Mouse (Mus musculus) midbrain, embryonic 16.5 days (tissue): ENCODE results near the gene Retreg3. TPM values are rescaled to one million over a fixed set of nuclear protein-coding genes. Genes with fewer than 3 reads are reported as not detected.

Source experiments
- ATAC-seq: fragments of 200-750 bp; cut with Nextera tagmentation; 2 replicates; pipeline ENCODE4 v1.8.0; 2017; ENCODE audit warnings: moderate TSS enrichment
- H3K27ac ChIP-seq: fragments of 300-500 bp; sonication (generic); 2 replicates; pipeline ENCODE4 v1.5.1; 2014; ENCODE audit warnings: mild to moderate bottlenecking, low read length, mixed read lengths
- H3K27me3 ChIP-seq: fragments of 300-500 bp; sonication (generic); 2 replicates; pipeline ENCODE4 v1.6.1; 2014; ENCODE audit warnings: low read depth, low read length, mixed read lengths; ENCODE audit not compliant: control insufficient read depth, insufficient read depth
- H3K36me3 ChIP-seq: fragments of 300-500 bp; sonication (generic); 2 replicates; pipeline ENCODE4 v1.6.1; 2014; ENCODE audit warnings: mild to moderate bottlenecking, low read length, moderate library complexity, mixed read lengths; ENCODE audit not compliant: control insufficient read depth, insufficient read depth
- H3K4me1 ChIP-seq: fragments of 300-500 bp; sonication (generic); 2 replicates; pipeline ENCODE4 v1.6.1; 2014; ENCODE audit warnings: mild to moderate bottlenecking, low read length, mixed read lengths; ENCODE audit not compliant: control insufficient read depth, insufficient read depth
- H3K4me2 ChIP-seq: fragments of 300-500 bp; sonication (generic); 2 replicates; pipeline ENCODE4 v1.6.1; 2014; ENCODE audit warnings: mild to moderate bottlenecking, low read length, mixed read lengths
- H3K4me3 ChIP-seq: fragments of 300-500 bp; sonication (generic); 2 replicates; pipeline ENCODE4 v1.5.1; 2014; ENCODE audit warnings: low read depth, mild to moderate bottlenecking, low read length, moderate library complexity, mixed read lengths
- H3K9ac ChIP-seq: fragments of 300-500 bp; sonication (generic); 2 replicates; pipeline ENCODE4 v1.6.1; 2014; ENCODE audit warnings: low read depth, low read length, mixed read lengths
- H3K9me3 ChIP-seq: fragments of 300-500 bp; sonication (generic); replicated peaks from 2 replicates; pipeline ENCODE4 v1.6.1; 2014; ENCODE audit warnings: mild to moderate bottlenecking, low read length, mixed read lengths; ENCODE audit not compliant: control insufficient read depth, poor library complexity, severe bottlenecking
- WGBS: fragments of 180-500 bp; shearing (Covaris S2); extraction: QIAGEN DNeasy Blood & Tissue Kit; methylation state at CpG from one replicate; pipeline ENCODE4 v1.1.7; 2014; 5-methylcytosine and 5-hydroxymethylcytosine counted together
- polyA plus RNA-seq: library from polyadenylated mRNA; unstranded; fragments of >200 nt; fragmentation: Nextera tagmentation; extraction: Ambion mirVana; gene quantifications from 2 replicates; pipeline ENCODE4 v1.2.1, GENCODE M21; 2015

Retreg3 gene
- polyA plus RNA-seq, 1 experiment from 2014 or later: 25.4 TPM

DNA sequence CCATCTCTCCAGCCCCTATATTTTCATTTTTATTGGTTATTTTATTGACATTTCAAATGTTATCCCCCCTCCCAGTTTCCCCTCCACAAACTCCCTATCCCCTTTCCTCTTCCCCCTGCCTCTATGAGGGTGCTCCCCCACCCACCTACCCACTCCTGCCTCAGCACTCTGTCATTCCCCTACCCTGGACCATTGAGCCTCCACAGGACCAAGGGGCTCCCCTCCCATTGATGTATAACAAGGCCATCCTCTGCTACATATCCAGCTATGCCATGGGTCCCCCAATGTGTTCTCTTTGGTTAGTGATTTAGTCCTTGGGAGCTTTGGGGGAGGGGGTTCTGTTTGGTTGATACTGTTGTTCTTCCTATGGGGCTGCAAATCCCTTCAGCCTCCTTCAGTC, 35.0 kb upstream of the Retreg3 start:
- no peaks in the 10 kb centered on the region for H3K9me3 ChIP-seq
- no peak overlapping the region for H3K27ac ChIP-seq
- no peak overlapping the region for H3K4me3 ChIP-seq
- peaks cover 3% of the 10 kb centered on the region for H3K36me3 ChIP-seq
- H3K9ac ChIP-seq: no peak overlapping the region
- H3K4me1 ChIP-seq: peaks cover 15% of the 10 kb centered on the region
- no peak overlapping the region for H3K4me2 ChIP-seq
- no peak for ATAC-seq
- H3K27me3 ChIP-seq: no peaks in the 10 kb centered on the region; the same call in 1 of the 2 replicates

DNA sequence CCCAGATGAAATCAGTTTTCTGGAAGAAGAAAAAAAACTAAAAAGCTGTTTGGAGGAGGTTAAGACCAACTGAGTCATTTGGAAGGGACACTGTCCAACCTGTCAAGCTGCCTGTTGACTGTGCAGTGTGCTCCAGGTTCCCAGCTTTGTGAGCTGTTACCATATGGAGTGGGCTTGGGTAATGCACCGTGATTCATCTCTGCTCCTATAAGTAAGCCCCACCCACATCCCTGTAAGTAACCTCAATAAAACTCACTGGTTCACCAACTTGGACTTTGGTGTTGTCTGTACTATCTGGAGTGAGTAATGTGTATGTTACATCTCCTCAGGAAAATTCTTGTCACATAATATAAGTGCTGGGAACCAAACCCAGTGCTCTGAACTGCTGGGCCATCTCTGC, 33.1 kb upstream of the Retreg3 start:
- no peak overlapping the region for H3K4me3 ChIP-seq
- no peaks in the 10 kb centered on the region for H3K27me3 ChIP-seq
- 60% methylated on average over 1 of the region's 1 CpGs for WGBS
- H3K36me3 ChIP-seq: no peaks in the 10 kb centered on the region
- H3K9ac ChIP-seq: no peak overlapping the region
- H3K27ac ChIP-seq: no peak overlapping the region
- no peak for ATAC-seq
- peaks cover 15% of the 10 kb centered on the region for H3K4me1 ChIP-seq
- H3K4me2 ChIP-seq: no peak overlapping the region
- no peaks in the 10 kb centered on the region for H3K9me3 ChIP-seq

DNA sequence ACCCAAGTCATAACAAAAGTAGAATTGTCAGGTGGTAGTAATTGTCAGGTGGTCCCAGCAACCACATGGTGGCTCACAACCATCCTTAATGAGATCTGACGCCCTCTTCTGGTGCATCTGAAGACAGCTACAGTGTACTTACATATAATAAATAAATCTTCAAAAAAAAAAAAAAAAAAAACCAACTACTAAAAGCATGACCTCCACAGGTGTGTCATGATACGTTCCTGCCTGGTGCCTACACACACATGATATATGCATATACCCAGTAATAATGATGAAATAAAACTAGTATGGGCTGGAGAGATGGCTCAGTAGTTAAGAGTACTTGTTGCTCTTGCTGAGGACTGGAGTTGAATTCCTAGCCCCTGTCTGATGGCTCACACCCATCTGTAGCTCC, 31.4 kb upstream of the Retreg3 start:
- Histone ChIP-seq H3K27ac (no peak overlapping the region), H3K4me2 (no peak overlapping the region), H3K36me3 (no peaks in the 10 kb centered on the region), H3K4me3 (no peak overlapping the region), H3K9ac (no peak overlapping the region), H3K9me3 (no peaks in the 10 kb centered on the region), H3K27me3 (no peaks in the 10 kb centered on the region), H3K4me1 (peaks cover 15% of the 10 kb centered on the region)
- no peak for ATAC-seq
- 57% methylated on average over 2 of the region's 2 CpGs for WGBS

DNA sequence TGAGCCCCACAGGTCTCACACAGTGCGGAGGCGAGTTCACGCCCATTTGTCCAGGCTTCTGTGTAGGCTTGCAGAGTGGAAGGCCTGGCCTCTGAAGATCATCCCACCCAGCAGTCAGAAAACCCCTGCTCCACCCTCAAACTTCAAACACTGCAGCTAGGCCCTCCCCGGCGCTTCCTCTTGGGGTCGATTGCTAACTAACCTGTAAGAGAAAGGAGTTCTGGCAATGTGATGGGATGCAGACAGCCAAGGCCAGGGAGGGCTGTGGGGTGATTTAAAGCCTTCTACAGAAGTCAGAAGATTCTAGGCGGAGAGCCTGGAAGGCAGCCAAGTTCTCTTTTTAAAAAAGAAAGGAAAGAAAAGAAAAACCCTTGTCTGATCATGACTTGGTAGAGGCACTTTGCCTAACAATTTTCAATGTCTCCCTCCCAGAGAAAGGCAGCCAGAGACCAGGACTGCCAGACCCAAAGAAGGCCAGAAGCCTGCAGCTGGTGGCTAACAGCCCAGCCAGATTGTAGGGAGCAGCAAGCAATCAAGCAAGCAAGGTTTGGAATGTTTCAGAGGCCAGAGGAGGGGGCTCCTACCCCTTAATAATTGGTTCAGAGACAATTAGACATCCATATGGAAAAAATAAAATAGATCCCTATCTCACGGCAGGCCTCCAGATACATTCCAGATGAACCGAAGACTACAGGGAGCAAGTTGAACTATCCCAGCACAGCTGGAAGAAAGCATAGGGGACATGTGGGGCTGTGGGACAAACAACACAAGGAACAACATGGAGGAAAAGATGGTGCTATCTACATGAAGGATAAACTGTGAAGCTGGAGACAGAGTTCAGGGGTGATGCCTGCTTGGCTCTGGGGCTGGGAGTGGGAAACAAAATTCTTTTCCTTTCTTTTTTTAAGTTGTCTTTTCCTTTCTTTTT, 29.7 kb upstream of the Retreg3 start:
- Histone ChIP-seq H3K9ac (no peak overlapping the region), H3K9me3 (no peaks in the 10 kb centered on the region), H3K36me3 (no peaks in the 10 kb centered on the region), H3K4me2 (no peak overlapping the region), H3K27me3 (no peaks in the 10 kb centered on the region), H3K4me1 (peaks cover 10% of the 10 kb centered on the region), H3K27ac (no peak overlapping the region), H3K4me3 (no peak overlapping the region)
- 46% methylated on average over 9 of the region's 9 CpGs for WGBS
- no peak for ATAC-seq

DNA sequence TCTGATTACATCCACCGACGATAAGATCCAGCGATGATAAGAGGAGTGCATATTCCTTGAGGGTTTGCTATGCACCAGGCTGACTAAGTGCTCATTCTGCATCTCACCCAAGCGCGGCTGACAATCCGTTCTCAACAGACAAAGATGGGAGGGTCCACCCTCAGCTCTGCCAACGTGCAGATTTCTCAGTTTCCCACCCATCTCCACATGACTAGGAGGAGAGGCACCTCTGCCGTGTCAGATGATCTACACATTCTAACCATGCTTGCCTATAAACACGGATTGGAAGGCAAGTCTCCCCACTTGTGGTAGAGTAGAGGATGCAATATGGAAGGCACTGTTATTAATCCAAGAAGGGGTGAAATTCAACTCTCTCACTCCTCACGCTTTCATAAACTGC, 29.1 kb upstream of the Retreg3 start:
- ATAC-seq: no peak
- Histone ChIP-seq H3K9ac (no peak overlapping the region), H3K4me1 (peaks cover 13% of the 10 kb centered on the region), H3K36me3 (no peaks in the 10 kb centered on the region), H3K27ac (no peak overlapping the region), H3K9me3 (no peaks in the 10 kb centered on the region), H3K27me3 (no peaks in the 10 kb centered on the region), H3K4me2 (no peak overlapping the region), H3K4me3 (no peak overlapping the region)
- WGBS: 71% methylated on average over 10 of the region's 10 CpGs

DNA sequence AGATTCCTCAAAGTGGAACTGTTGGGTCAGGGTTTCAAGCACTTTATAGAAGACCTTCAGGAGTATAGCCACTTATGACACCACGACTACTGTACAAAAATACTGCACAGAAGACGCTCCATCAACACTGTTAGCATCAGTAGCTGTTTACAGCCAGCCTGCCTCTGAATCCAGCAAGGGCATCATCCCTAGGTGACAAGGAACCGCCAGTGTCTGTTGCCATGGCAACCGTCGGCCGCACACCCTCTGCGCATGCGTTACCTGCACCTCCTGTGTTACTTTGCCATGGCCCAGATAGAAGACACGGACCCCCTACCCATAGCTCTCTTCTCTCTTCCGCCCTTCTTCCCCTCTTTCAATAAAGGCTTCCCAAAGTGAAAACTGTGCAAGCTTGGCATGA, 26.7 kb upstream of the Retreg3 start:
- H3K4me2 ChIP-seq: peak overlapping the region; percentile 38; the same call in 1 of the 2 replicates
- H3K4me3 ChIP-seq: no peak overlapping the region
- H3K36me3 ChIP-seq: no peaks in the 10 kb centered on the region
- no peaks in the 10 kb centered on the region for H3K9me3 ChIP-seq
- 9% methylated on average over 10 of the region's 10 CpGs for WGBS
- no peaks in the 10 kb centered on the region for H3K27me3 ChIP-seq
- peaks cover 16% of the 10 kb centered on the region for H3K4me1 ChIP-seq
- H3K9ac ChIP-seq: no peak overlapping the region
- peak overlapping the region; percentile 81 for H3K27ac ChIP-seq
- ATAC-seq: peak; percentile 75

DNA sequence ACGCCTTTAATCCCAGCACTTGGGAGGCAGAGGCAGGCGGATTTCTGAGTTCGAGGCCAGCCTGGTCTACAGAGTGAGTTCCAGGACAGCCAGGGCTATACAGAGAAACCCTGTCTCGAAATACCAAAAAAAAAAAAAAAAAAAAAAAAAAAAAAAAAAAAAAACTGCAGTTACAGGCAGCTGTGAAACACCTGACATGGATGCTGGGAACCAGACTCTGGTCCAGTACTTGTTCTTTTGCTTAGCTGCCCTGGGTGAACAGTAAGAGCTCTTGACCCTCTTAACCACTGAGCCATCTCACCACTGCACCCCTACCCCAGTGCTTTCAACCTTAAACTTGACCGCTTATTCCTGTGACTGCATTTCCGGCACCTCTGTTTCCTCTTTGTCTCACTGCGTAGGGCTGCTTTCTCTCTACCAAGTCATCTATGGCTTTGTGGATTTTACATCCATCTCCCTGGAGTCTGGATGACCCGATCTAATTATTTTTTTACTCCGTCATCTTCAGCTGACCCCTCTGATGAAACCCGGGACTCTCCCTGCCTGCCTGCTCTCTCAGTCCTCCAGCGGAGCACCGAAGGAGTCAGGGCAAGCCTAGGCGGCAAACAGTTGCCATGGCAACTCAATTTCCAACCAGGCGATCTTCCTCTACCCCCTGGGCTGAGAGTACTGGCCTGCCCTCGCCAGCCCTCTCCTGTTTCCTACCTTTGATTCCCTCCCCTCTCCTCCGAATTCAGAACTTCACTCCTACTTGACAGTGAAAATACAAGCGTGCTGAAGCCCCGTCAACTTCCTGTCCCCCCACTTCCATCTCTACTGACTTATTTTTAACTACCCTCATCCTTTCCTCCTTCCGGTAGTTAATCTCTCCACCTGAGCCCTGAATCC, 23.9 kb upstream of the Retreg3 start:
- peak; percentile 76; the same call in 1 of the 2 replicates for ATAC-seq
- H3K9me3 ChIP-seq: no peaks in the 10 kb centered on the region
- H3K9ac ChIP-seq: peak overlapping the region; percentile 0; the same call in 1 of the 2 replicates
- H3K4me2 ChIP-seq: peak overlapping the region; percentile 44
- peaks cover 16% of the 10 kb centered on the region for H3K4me1 ChIP-seq
- 19% methylated on average over 18 of the region's 19 CpGs for WGBS
- no peaks in the 10 kb centered on the region for H3K36me3 ChIP-seq
- peak overlapping the region; percentile 14 for H3K4me3 ChIP-seq
- H3K27me3 ChIP-seq: no peaks in the 10 kb centered on the region
- H3K27ac ChIP-seq: peak overlapping the region; percentile 61

DNA sequence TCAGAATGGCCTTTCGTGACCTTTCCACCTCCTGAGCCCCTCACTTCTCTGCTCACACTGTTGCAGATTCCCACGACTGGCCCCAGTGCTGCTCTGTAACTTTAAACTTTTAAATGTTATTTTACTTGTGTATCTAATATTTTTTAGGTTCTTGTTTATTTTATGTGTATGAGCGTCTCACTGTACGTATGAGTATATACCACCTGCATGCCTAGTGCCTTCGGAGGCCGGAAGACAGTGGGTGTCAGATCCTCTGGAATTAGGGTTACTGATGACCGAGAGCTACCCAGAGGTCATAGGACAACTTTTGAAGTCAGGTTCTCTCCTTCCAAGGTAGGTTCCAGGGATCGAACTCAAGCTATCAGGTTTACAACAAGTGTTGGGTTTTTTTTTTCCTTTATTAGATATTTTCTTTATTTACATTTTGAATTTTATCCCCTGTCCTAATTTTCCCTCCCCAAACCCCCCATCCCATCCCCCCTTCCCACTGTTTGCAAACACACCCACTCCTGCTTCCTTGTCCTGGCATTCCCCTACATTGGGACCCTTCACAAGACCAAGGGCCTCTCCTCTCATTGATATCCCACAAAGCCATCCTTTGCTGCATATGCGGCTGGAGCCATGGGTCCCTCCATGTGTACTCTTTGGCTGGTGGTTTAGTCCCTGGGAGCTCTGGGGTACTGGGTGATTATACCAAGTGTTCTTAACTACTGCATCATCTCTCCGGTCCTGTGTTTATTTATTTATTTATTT, 22.7 kb upstream of the Retreg3 start:
- WGBS: 91% methylated on average over 10 of the region's 10 CpGs
- no peaks in the 10 kb centered on the region for H3K36me3 ChIP-seq
- no peak overlapping the region for H3K9ac ChIP-seq

More for the DNA sequence above, 22.7 kb upstream of the Retreg3 start:
- Histone ChIP-seq H3K4me3 (no peak overlapping the region), H3K4me1 (peaks cover 16% of the 10 kb centered on the region), H3K9me3 (no peaks in the 10 kb centered on the region), H3K4me2 (no peak overlapping the region), H3K27ac (no peak overlapping the region), H3K27me3 (no peaks in the 10 kb centered on the region)
- ATAC-seq: no peak
